8 mouse cellular contexts compared by ENCODE assay signal in genomic region chr1:58712076-58713061, GRCm38 (mm10). TPM values are rescaled to one million over a fixed set of nuclear protein-coding genes. Genes with fewer than 3 reads are reported as not detected.
DNase-seq lines count a peak whose midpoint lies in the region; ATAC-seq and TF ChIP-seq lines count a peak whose summit lies in the region.

No protein-coding gene starts in this region.

- H3K27me3 ChIP-seq in forebrain, embryonic 16.5 days (replicated peaks; ENCODE audit: control insufficient read depth, insufficient read depth, low read length) = no peaks in the 10 kb centered on the region
- no peaks in the 10 kb centered on the region for H3K27me3 ChIP-seq in hindbrain, postnatal 0 days (ENCODE audit: insufficient read depth, low read length)
- no peaks in the 10 kb centered on the region for H3K27me3 ChIP-seq in liver, embryonic 13.5 days

- H3K27ac ChIP-seq in layer of hippocampus, adult 2 months = peak overlapping the region; percentile 98
- peak overlapping the region; percentile 84 for H3K27ac ChIP-seq in forebrain, embryonic 16.5 days (ENCODE audit: low read length)
- H3K27ac ChIP-seq in hindbrain, postnatal 0 days = peak overlapping the region; percentile 96
- H3K27ac ChIP-seq in liver, embryonic 13.5 days = peak overlapping the region; percentile 96

- DNase-seq in layer of hippocampus, adult 2 months (ENCODE audit: low spot score in 2 of 2) = no peak
- DNase-seq in layer of hippocampus, adult 9-10 months (ENCODE audit: low spot score) = no peak
- peak; percentile 80 for DNase-seq in c-Kit-positive CD71-positive TER-119-negative erythroid progenitor cells, embryonic 14.5 days (ENCODE audit: low read depth)
- peak; percentile 51 for DNase-seq in hindbrain, postnatal 0 days (ENCODE audit: low spot score)
- DNase-seq in liver, embryonic 13.5 days = peak; percentile 60
- DNase-seq in neural tube, embryonic 10.5 days (ENCODE audit: extremely low spot score, low spot score) = peak; percentile 55
- no peak for DNase-seq in frontal cortex, postnatal 25 days (ENCODE audit: low spot score in 2 of 2)

- peak; percentile 66 for ATAC-seq in forebrain, embryonic 16.5 days
- ATAC-seq in hindbrain, postnatal 0 days = peak; percentile 84
- ATAC-seq in liver, embryonic 13.5 days (ENCODE audit: low read depth) = peak; percentile 88

- H3K4me1 ChIP-seq in forebrain, embryonic 16.5 days (replicated peaks; ENCODE audit: control insufficient read depth, insufficient read depth, low read length) = peaks cover 11% of the 10 kb centered on the region
- H3K4me1 ChIP-seq in hindbrain, postnatal 0 days (ENCODE audit: insufficient read depth, low read length) = no peaks in the 10 kb centered on the region
- peaks cover 45% of the 10 kb centered on the region for H3K4me1 ChIP-seq in liver, embryonic 13.5 days (replicated peaks)

- no peaks in the 10 kb centered on the region for H3K36me3 ChIP-seq in forebrain, embryonic 16.5 days (ENCODE audit: control insufficient read depth, insufficient read depth)
- no peaks in the 10 kb centered on the region for H3K36me3 ChIP-seq in hindbrain, postnatal 0 days (ENCODE audit: insufficient read depth, low read length)
- peaks cover 17% of the 10 kb centered on the region for H3K36me3 ChIP-seq in liver, embryonic 13.5 days

- WGBS in forebrain, embryonic 16.5 days = 6% methylated on average over 11 of the region's 17 CpGs
- WGBS in hindbrain, postnatal 0 days = 3% methylated on average over 17 of the region's 17 CpGs
- 0% methylated on average over 14 of the region's 17 CpGs for WGBS in liver, embryonic 13.5 days (ENCODE audit: insufficient replicate concordance)

- peak overlapping the region; percentile 85 for H3K4me3 ChIP-seq in layer of hippocampus, adult 2 months
- peak overlapping the region; percentile 66 for H3K4me3 ChIP-seq in forebrain, embryonic 16.5 days (replicated peaks; ENCODE audit: low read length)
- peak overlapping the region; percentile 64 for H3K4me3 ChIP-seq in hindbrain, postnatal 0 days (ENCODE audit: low read length)
- peak overlapping the region; percentile 78 for H3K4me3 ChIP-seq in liver, embryonic 13.5 days (replicated peaks)

- TF ChIP-seq CTCF in layer of hippocampus, adult 2 months (conservative IDR thresholded peaks at IDR 0.05) = no peak
- TF ChIP-seq CTCF in hindbrain, postnatal 0 days (IDR thresholded peaks at IDR 0.05; ENCODE audit: low read depth) = no peak

- no peaks in the 10 kb centered on the region for H3K9me3 ChIP-seq in forebrain, embryonic 16.5 days (ENCODE audit: control insufficient read depth, low read length)
- H3K9me3 ChIP-seq in hindbrain, postnatal 0 days (ENCODE audit: low read length) = no peaks in the 10 kb centered on the region
- H3K9me3 ChIP-seq in liver, embryonic 13.5 days (replicated peaks) = no peaks in the 10 kb centered on the region

- peak overlapping the region; percentile 76 for H3K4me2 ChIP-seq in forebrain, embryonic 16.5 days (ENCODE audit: low read length)
- H3K4me2 ChIP-seq in hindbrain, postnatal 0 days (ENCODE audit: low read depth, low read length) = peak overlapping the region; percentile 73
- H3K4me2 ChIP-seq in liver, embryonic 13.5 days = peak overlapping the region; percentile 77

- H3K9ac ChIP-seq in forebrain, embryonic 16.5 days (replicated peaks; ENCODE audit: low read depth, low read length) = peak overlapping the region; percentile 62; the same call in 1 of the 2 replicates
- peak overlapping the region; percentile 70 for H3K9ac ChIP-seq in hindbrain, postnatal 0 days (replicated peaks; ENCODE audit: low read length)
- H3K9ac ChIP-seq in liver, embryonic 13.5 days = peak overlapping the region; percentile 90

RNA-seq across cellular contexts. Expression of gene Cflar, which starts 1.1 kb away (rescaled TPM):
- total RNA-seq in layer of hippocampus, adult 2 months (2021) = 10 to 100 TPM; 32.9 to 35.2 TPM
- 15.8 and 18.1 TPM in 2 replicates for polyA plus RNA-seq in forebrain, embryonic 16.5 days (2015; fragmentation: Nextera tagmentation; extraction: Ambion mirVana)
- 17.6 and 24.4 TPM in 2 replicates for total RNA-seq in hindbrain, postnatal 0 days (2014; rRNA removed)
- 22.4 and 22.5 TPM in 2 replicates for polyA plus RNA-seq in hindbrain, postnatal 0 days (2015; fragmentation: Nextera tagmentation; extraction: Ambion mirVana)
- 12.7 and 16.3 TPM in 2 replicates for polyA plus RNA-seq in liver, embryonic 13.5 days (2015; fragmentation: Nextera tagmentation; extraction: Ambion mirVana)

RNA-seq across cellular contexts. Expression of gene Als2cr12, which starts 16.6 kb away (rescaled TPM):
- total RNA-seq in layer of hippocampus, adult 2 months (2021) = not detected
- polyA plus RNA-seq in forebrain, embryonic 16.5 days (2015; fragmentation: Nextera tagmentation; extraction: Ambion mirVana) = not detected in 2 replicates
- total RNA-seq in hindbrain, postnatal 0 days (2014; rRNA removed) = not detected in 2 replicates
- polyA plus RNA-seq in hindbrain, postnatal 0 days (2015; fragmentation: Nextera tagmentation; extraction: Ambion mirVana) = 0.08 TPM in 1 of 2 replicates, not detected in the other
- polyA plus RNA-seq in liver, embryonic 13.5 days (2015; fragmentation: Nextera tagmentation; extraction: Ambion mirVana) = not detected in 2 replicates

Comparison
In these comparisons a context has a peak if more than half of its experiments do, and no peak if none do; other contexts are left out.
1. DNase-seq: peak in c-Kit-positive CD71-positive TER-119-negative erythroid progenitor cells, embryonic 14.5 days (single experiment), hindbrain, postnatal 0 days (single experiment), liver, embryonic 13.5 days (single experiment) and neural tube, embryonic 10.5 days (single experiment); none in layer of hippocampus, adult 2 months (0 of 2), layer of hippocampus, adult 9-10 months (single experiment) and frontal cortex, postnatal 25 days (0 of 2).
2. Peak in every context shown above with its lines, with median percentiles within 50 percentile points of each other: H3K27ac ChIP-seq, H3K4me3 ChIP-seq, ATAC-seq, H3K4me2 ChIP-seq and H3K9ac ChIP-seq.